Mouse (Mus musculus) brain, adult 2 months (tissue): ENCODE results near the gene Rnase13.
"Not testable (repeated sequence)": the region's sequence is repeated elsewhere in the genome, so short reads cannot be mapped to it uniquely, and the experiment has no call there.

Experiments used
- DNase-seq: peaks from one replicate; pipeline ENCODE4 v3.0.0; 2011; ENCODE audit warnings: low read depth, low spot score

The Rnase13 gene

DNA sequence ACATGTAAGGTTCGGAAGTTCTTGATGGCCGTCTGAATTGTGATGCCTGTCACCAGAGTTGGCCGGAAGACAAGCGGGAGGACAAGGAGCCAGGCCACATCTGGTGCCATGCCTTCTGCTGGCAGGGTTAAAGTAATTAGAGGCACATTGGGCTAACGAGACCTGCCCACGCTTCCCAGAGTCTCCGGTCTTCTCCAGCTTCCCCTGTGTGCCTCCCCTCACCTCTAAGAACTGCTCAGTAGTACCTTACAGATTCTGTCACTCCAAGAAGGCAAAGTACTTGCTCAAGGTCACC lies at the start of gene Rnase13:
TSS of gene Rnase13 (minus strand) at position 203 of the 295 bp plus-strand sequence.
- DNase-seq: no peak

- no peak for DNase-seq
These were observed 44.8 kb upstream of the Rnase13 start for GRCm38 (mm10) chr14:51967400-51967799.

GRCm38 (mm10) chr14:51960316-51960715 lies 37.7 kb upstream of the Rnase13 start:
- peak; percentile 17 for DNase-seq

DNA sequence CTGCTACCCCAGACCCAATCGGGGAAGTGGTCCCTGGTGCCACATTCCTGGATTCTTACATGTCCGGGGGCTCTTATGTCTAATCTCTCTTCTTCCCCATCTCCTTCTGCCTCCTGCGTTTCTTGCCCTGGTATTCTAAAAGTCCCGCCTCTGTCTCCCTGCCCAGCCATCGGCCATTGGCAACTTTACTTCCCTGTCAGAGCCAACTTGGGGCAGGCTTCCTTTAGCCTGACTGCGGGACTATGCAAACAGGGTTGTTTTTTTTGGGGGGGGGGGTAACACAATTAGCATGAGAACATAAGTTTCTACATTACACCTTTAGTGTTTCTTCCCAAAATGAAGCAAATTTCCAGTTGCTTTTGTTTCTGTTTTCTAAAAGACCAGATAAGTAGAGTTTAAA lies 20.8 kb upstream of the Rnase13 start:
- no peak for DNase-seq

GRCm38 (mm10) chr14:51942236-51942635 lies 19.7 kb upstream of the Rnase13 start:
- DNase-seq: no peak

- DNase-seq: no peak
These were observed 19.0 kb upstream of the Rnase13 start for GRCm38 (mm10) chr14:51941577-51941976.

DNA sequence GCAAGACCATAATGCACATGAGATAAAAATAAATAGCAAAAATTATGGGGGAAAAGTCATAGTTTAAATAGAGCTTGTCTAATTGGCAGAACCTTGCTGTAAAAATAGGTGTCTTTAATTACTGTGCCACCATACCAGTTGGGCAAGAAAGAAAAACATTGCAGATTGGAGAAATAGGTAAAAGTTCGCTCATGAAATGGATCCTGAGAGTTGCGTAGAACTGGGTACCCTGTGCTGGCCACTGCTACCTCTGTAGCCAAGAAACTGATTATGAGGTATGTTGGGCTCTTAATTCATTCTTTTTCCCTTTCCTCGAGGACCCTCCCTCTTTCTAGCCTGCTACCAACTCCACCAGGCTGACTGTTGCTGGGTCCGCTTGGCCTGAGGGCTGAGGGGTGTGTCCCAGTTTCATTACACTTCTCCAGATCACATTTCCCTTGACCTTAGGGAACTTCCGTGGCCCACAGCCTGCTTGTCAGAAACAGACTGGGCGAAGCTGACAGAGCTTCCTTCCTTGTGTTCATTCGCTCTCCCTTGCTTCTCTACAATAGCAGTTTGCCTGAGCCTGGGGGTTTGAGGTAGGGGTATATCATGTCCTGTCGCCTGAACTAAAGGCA lies 18.5 kb upstream of the Rnase13 start:
- DNase-seq: no peak

DNA sequence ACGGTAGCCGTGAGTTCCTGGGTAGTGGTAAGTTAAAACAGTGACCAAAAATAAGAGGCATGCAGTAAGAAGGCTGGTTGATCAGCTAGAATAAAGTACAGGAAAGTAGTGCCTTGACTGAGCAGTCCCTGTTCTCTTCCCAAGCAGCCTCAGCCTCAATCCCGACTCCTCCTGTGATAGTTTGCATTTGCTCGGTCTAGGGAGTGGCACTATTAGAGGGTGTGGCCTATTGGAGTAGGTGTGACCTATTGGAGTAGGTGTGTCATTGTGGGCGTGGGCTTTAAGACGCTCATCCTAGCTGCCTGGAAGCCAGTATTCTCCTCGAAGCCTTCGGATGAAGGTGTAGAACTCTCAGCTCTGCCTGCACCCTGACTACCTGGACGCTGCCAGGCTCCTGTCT lies 16.4 kb upstream of the Rnase13 start:
- DNase-seq: no peak

GRCm38 (mm10) chr14:51932092-51933020 lies 9.8 kb upstream of the Rnase13 start:
- no peak for DNase-seq

- DNase-seq: peak; percentile 91
These were observed 8.3 kb upstream of the Rnase13 start for GRCm38 (mm10) chr14:51930824-51931223.

- DNase-seq: no peak
These were observed 7.4 kb upstream of the Rnase13 start for GRCm38 (mm10) chr14:51929968-51930367.

GRCm38 (mm10) chr14:51929309-51929943 lies 6.9 kb upstream of the Rnase13 start:
- peak; percentile 85 for DNase-seq

DNA sequence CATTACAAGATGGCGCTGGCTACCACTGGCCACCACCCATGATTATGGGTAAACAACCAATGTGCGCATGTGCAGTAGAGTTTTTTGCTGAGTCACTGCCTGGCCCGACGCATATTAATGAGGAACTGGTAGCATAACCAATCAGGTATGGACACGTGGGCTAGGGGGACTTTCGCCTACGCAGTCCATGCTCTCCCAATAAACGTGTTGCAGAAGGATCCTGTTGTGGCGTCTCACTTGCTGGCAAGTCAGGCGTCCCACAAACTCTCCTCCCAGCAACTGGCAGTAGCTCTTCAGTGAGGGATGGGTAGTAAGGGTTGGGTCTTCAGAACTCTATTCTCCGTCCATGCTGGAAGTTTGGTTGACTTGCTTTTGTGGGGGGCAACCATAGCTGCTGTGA lies 4.4 kb upstream of the Rnase13 start:
- not testable (repeated sequence) for DNase-seq

- DNase-seq: no peak
These were observed 919 bp upstream of the Rnase13 start for GRCm38 (mm10) chr14:51923492-51923891.

DNA sequence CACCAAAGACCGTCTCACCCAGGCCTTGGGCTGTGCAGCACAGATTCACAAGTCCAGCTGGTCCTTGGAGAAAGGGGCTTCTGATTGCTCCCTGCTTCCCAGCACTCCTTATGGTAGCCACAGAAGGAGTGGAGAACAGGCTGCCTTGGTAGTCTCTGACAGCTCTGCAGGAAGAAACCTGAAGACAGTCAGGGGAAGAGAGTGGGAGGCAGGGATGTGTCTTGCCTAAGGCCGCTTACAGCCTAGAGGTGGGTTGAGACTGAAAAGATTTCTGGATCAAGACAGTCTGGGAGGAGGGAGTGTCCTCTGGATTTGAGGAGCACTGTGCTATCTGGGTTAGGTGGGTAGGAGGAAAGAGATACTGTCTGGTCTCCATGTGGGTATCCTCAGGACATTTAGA lies 337 bp upstream of the Rnase13 start:
- DNase-seq: peak; percentile 57

- DNase-seq: peak; percentile 48
These were observed 608 bp downstream of the Rnase13 start for GRCm38 (mm10) chr14:51921759-51922570.

GRCm38 (mm10) chr14:51918966-51919365 lies 3.6 kb downstream of the Rnase13 start:
- DNase-seq: peak; percentile 35

DNA sequence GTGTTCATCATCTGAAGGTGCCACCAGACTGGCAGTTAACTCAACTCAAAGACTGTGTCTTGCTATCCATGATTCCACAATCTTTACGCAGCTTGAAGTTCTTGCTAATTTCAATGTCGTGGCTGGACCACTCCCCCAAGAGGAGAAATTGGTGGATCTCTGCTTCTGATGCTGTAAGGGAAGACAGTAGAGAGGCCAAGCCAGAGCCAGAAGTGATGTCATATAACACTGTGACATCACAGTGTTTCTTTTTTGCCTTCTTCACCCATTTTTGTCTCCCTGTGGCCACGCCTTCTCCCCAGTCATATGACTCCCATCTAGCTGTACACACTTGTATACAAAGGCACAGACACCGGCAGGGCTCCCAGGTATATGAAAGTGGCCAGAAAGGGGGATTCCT lies 4.4 kb downstream of the Rnase13 start, which contains the start of gene Tppp2:
TSS of gene Tppp2 (plus strand) at position 301 of the 400 bp plus-strand sequence.
- no peak for DNase-seq

- no peak for DNase-seq
These were observed 6.0 kb downstream of the Rnase13 start for GRCm38 (mm10) chr14:51916539-51916938.

DNA sequence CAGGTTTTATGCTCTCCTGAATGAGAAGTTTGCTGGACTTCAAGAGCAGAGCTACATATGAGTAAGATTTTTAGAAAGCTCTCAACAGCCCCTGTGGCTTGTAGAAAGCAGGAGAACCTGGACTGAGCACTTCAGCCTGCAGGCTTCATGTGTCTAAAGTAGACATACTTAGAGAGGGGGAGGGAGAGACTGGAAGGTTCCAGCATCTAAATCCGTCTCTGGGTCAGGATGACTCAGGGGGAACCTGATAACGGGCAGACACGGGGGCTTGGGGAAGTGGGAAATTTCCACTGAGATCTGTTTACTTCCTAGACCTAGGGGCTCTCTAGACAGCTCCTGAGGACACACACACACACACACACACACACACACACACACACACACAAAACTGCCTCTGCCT lies 7.5 kb downstream of the Rnase13 start:
- DNase-seq: peak; percentile 49

DNA sequence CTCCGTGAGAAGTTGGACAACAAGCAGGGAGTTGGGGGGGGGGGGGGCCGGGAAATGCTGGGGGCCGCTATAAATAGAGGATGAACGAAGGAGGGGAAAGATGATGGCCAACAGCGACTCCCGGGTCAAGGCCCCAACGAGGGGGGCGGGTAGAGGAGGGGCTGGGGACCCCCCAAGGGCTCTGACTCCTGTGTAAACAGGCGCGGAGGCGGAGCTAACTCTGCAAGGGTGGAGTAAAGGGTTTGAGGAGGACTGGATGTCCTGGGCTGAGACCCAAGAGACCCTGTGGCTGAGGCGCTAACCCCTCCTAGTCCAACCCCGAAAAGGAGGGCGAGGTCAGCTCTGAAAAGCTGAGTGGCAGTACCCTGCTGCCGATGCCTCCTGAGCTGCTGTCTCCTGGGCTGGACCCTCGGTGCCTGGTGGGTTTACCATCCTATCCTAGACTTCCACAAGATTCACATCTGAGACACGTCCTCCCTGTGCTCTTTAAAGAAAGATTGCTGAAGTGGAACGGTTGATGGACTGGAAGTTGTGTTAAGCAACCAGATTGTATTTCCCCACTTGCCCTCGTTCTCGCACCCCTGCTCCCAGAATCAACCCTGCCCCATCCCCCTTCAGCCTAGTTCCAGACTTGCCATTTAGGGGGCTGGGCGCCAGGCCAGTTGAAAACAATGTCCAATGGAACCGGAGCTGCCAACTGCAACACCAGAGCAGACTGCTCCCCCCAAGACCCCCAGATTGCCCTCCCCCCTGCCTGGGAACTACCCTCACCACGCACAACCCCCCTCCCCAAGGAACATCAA lies 8.4 kb downstream of the Rnase13 start, which contains the start of gene Ndrg2:
TSS of gene Ndrg2 (minus strand) at position 199 of the 803 bp plus-strand sequence.
- peak; percentile 84 for DNase-seq
